Mouse (Mus musculus) left cerebral cortex, adult 2 months (tissue): ENCODE measurements around the gene Card14. TPM values are rescaled to one million over a fixed set of nuclear protein-coding genes. Genes with fewer than 3 reads are reported as not detected.
A peak's percentile ranks its signal among the peaks of the same experiment; 100 is the strongest.

Experiments used
- DNase-seq, 2 experiments: peaks; one replicate each; pipeline ENCODE4 v3.0.0; 2021 to 2022; ENCODE audit warnings: low spot score in 2 of 2, mixed read lengths in 1 of 2; ENCODE audit errors: extremely low spot score in 1 of 2
- H3K27ac ChIP-seq: fragments of 200-600 bp; 2 replicates; pipeline ENCODE4 v1.8.1; 2022
- H3K4me3 ChIP-seq: fragments of 200-600 bp; 2 replicates; pipeline ENCODE4 v1.8.1; 2022
- CTCF ChIP-seq: fragments of 200-600 bp; IDR thresholded peaks from 2 replicates; pipeline ENCODE4 v1.8.1; 2022; ENCODE audit warnings: antibody characterized with exemption, mild to moderate bottlenecking, moderate library complexity
- intact Hi-C: fragments of 180-260 bp; cut with DNase I; formaldehyde crosslinking; loops from one replicate; pipeline ENCODE4 v1.15.1; 2025
- total RNA-seq, 2 experiments: library from RNA; stranded (reverse); gene quantifications; 2 replicates each; pipeline ENCODE4 v1.2.3; 2021

Card14 gene
- total RNA-seq, 2 experiments from 2014 or later, result 0.19 to 0.27 TPM

GRCm38 (mm10) chr11:119339637-119340036 is 32.1 kb downstream of the Card14 start:
- peak; percentile 61 to 65 for DNase-seq
- H3K4me3 ChIP-seq, result no peak overlapping the region
- peak; percentile 78 for TF ChIP-seq CTCF
- H3K27ac ChIP-seq, result no peak overlapping the region
- intact Hi-C loops, result no loop called here

GRCm38 (mm10) chr11:119344178-119344577 is 36.6 kb downstream of the Card14 start:
- intact Hi-C loops, result no loop called here
- Histone ChIP-seq H3K27ac (no peak overlapping the region), H3K4me3 (no peak overlapping the region)
- no peak for DNase-seq
- TF ChIP-seq CTCF, result no peak

GRCm38 (mm10) chr11:119344865-119345264 is 37.3 kb downstream of the Card14 start:
- Histone ChIP-seq H3K27ac (no peak overlapping the region), H3K4me3 (no peak overlapping the region)
- intact Hi-C loops, result no loop called here
- no peak for DNase-seq
- TF ChIP-seq CTCF, result no peak

- DNase-seq, result no peak
- no peak for TF ChIP-seq CTCF
- no peak overlapping the region for H3K4me3 ChIP-seq
- H3K27ac ChIP-seq, result no peak overlapping the region
- intact Hi-C loops, result no loop called here
Measured at GRCm38 (mm10) chr11:119347125-119347524, 39.6 kb downstream of the Card14 start.

DNA sequence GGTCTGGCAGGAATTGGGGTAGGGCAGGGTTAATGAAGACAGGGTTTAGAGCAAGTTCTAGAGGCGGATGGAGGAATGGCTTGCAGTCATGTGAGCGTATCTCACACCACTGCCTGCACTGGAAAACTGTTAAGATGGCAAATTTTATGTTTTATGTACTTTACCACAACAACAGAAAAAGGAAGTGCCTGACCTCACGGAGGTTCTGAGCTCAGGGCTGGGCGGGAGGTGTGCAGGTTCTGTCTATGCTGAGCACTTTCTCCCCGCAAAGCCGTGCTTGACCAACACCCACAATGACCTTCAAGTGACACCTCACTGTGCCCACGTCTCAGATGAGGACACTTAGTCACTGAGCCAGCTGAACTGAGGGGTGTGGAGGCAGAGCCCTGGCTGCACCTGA is 44.5 kb downstream of the Card14 start:
- H3K27ac ChIP-seq, result no peak overlapping the region
- no peak for TF ChIP-seq CTCF
- no peak overlapping the region for H3K4me3 ChIP-seq
- DNase-seq, result no peak
- intact Hi-C loops, result no loop called here

GRCm38 (mm10) chr11:119353946-119354345 is 46.4 kb downstream of the Card14 start:
- H3K27ac ChIP-seq, result no peak overlapping the region
- no peak for DNase-seq
- intact Hi-C loops, result no loop called here
- TF ChIP-seq CTCF, result no peak
- H3K4me3 ChIP-seq, result no peak overlapping the region

DNA sequence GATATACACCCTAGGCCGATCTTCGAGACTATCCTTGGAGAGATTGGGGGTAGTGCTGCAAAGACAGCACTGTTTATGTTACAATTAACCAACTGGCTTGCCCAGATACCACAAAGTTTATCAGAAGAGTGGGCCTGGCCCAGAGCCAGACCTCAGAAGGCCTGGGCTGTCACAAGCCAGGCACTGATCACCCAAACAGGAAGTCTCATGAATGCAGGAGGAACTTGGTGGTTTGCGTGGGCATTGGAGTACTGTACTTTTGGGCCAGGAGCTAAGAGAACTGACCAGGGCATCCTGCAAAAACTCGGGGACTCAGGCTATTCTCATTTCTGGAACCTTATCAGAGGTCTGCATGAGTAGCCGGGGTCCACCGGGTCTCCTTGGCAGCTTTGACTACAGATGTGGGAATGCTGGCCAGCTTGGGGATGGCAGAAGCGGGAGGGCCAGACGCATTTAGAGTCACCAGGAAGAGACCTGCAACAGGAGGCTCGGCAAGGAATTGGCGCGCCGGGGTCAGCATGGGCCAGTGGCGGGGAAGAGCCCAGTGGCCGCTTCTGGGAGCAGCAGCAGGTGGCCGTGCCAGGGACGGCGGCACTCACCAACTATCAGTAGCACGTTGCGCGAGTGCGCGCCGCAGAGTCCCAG is 47.4 kb downstream of the Card14 start:
- intact Hi-C loops, result no loop called here
- H3K27ac ChIP-seq, result peak overlapping the region; percentile 80
- no peak for DNase-seq
- peak overlapping the region; percentile 61 for H3K4me3 ChIP-seq
- no peak for TF ChIP-seq CTCF

GRCm38 (mm10) chr11:119355443-119356385 is 48.1 kb downstream of the Card14 start, which contains the start of the genes Sgsh and Slc26a11:
Gene Sgsh, minus strand, starts transcription at chr11:119355536.
Gene Slc26a11, plus strand, starts transcription at chr11:119355557.
- intact Hi-C loops, result no loop called here
- peak; percentile 70 to 78 for DNase-seq
- Histone ChIP-seq H3K4me3 (peak within 1 kb of the TSS; percentile 61), H3K27ac (peak within 1 kb of the TSS; percentile 80)
- no peak for TF ChIP-seq CTCF

GRCm38 (mm10) chr11:119359089-119359488 is 51.5 kb downstream of the Card14 start:
- H3K4me3 ChIP-seq, result no peak overlapping the region
- no peak overlapping the region for H3K27ac ChIP-seq
- intact Hi-C loops, result no loop called here

GRCm38 (mm10) chr11:119362769-119363533 is 55.4 kb downstream of the Card14 start:
- Histone ChIP-seq H3K4me3 (no peak overlapping the region), H3K27ac (no peak overlapping the region)
- DNase-seq, result no peak
- intact Hi-C loops, result loop anchor here (1.0 kb wide), 1 partner anchor 58 kb away; no protein-coding TSS in a partner anchor
- TF ChIP-seq CTCF, result no peak

More at GRCm38 (mm10) chr11:119359089-119359488, 51.5 kb downstream of the Card14 start:
- DNase-seq, result no peak
- TF ChIP-seq CTCF, result no peak

- H3K27ac ChIP-seq, result no peak overlapping the region
- peak; percentile 82 for TF ChIP-seq CTCF
- H3K4me3 ChIP-seq, result no peak overlapping the region
- intact Hi-C loops, result loop anchor here (1.0 kb wide), 1 partner anchor 58 kb away; no protein-coding TSS in a partner anchor
- DNase-seq, result peak; percentile 57 to 63
Measured at GRCm38 (mm10) chr11:119363534-119364145, 56.1 kb downstream of the Card14 start.
